ENCODE assay signal across 22 mouse cellular contexts in the genomic region with DNA sequence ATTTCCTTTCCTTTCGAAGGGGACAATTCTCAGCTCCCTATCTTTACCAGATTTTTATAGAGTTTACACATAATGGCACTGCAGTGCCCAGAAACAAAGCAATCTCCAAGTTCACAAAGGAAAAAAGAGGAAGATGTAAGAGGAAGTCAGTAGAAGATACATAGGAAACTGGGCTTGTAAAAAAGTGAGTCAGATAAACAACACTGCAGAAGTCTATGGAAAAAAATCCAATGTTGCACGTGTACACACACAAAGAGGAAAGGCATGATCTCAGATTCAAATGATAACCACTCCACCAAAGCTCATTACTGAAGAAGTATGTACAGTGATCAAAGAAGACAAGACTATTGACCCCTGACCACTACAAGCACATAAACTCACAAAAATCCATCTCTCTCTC. TPM values are rescaled to one million over a fixed set of nuclear protein-coding genes. Genes with fewer than 3 reads are reported as not detected.
DNase-seq lines count a peak whose midpoint lies in the region; ATAC-seq and TF ChIP-seq lines count a peak whose summit lies in the region.
"Had no signal": no experiment of that assay in that cellular context is flagged by ENCODE, and none has a peak within 500 bp of the region (broad histone marks: within the 10 kb centered on the region; RNA-seq: fewer than 3 reads in every experiment).

No protein-coding gene starts in this region.

- WGBS in heart, embryonic 15.5 days: 45% methylated on average over 2 of the region's 2 CpGs
- 78% methylated on average over 2 of the region's 2 CpGs for WGBS in hindbrain, embryonic 10.5 days

- no peak for TF ChIP-seq CTCF in CH12.LX (conservative IDR thresholded peaks at IDR 0.05 in 1 of 2, IDR thresholded peaks at IDR 0.05 in 1 of 2; ENCODE audit: low read depth in 2 of 2, low read length in 2 of 2)
- TF ChIP-seq CTCF in bone marrow macrophage, adult 2 months (IDR thresholded peaks at IDR 0.05; ENCODE audit: low read depth, low read length): no peak

- no peak overlapping the region for H3K4me3 ChIP-seq in heart, embryonic 15.5 days
- H3K4me3 ChIP-seq in CH12.LX (replicated peaks in 1 of 3; ENCODE audit: low read depth in 2 of 3, low read length in 2 of 3, poor library complexity in 1 of 3): no peak overlapping the region
- no peak overlapping the region for H3K4me3 ChIP-seq in bone marrow macrophage, adult 2 months (ENCODE audit: insufficient read depth, low read length)
- H3K4me3 ChIP-seq in hindbrain, embryonic 10.5 days: no peak overlapping the region
- H3K4me3 ChIP-seq: embryonic facial prominence, embryonic 15.5 days; gastrocnemius, adult 2 months; intestine, embryonic 15.5 days; left cerebral cortex, adult 2 months; liver, embryonic 12.5 days; lung, embryonic 15.5 days had no signal

- TF ChIP-seq POLR2A in CH12.LX (IDR thresholded peaks at IDR 0.05; ENCODE audit: low read depth, low read length): no peak
- no peak for TF ChIP-seq POLR2A in bone marrow macrophage, adult 2 months (IDR thresholded peaks at IDR 0.05; ENCODE audit: borderline replicate concordance, low read depth, low read length)

- H3K79me2 ChIP-seq in CH12.LX (replicated peaks; ENCODE audit: control insufficient read depth, extremely low read depth, insufficient read depth, poor library complexity, severe bottlenecking): no peaks in the 10 kb centered on the region

- H3K9ac ChIP-seq in heart, embryonic 15.5 days: no peak overlapping the region
- no peak overlapping the region for H3K9ac ChIP-seq in CH12.LX (ENCODE audit: insufficient read depth, low read depth)
- H3K9ac ChIP-seq: embryonic facial prominence, embryonic 15.5 days; hindbrain, embryonic 14.5 days; intestine, embryonic 15.5 days; liver, embryonic 12.5 days; lung, embryonic 15.5 days had no signal

- no peaks in the 10 kb centered on the region for H3K27me3 ChIP-seq in heart, embryonic 15.5 days
- no peaks in the 10 kb centered on the region for H3K27me3 ChIP-seq in CH12.LX (replicated peaks)
- H3K27me3 ChIP-seq in hindbrain, embryonic 10.5 days (ENCODE audit: insufficient read depth, poor library complexity, severe bottlenecking): no peaks in the 10 kb centered on the region
- H3K27me3 ChIP-seq: embryonic facial prominence, embryonic 15.5 days; intestine, embryonic 15.5 days; liver, embryonic 12.5 days; lung, embryonic 15.5 days had no signal

- in situ Hi-C loops in CH12.LX (cut with MboI; ENCODE audit: low pct_ligation_motif_present, low pct_unique_long_range_greater_than_20kb, low sequenced_read_pairs): no loop called here

- no peak for TF ChIP-seq RAD21 in CH12.LX (IDR thresholded peaks at IDR 0.05; ENCODE audit: low read depth, low read length)

- ATAC-seq in heart, embryonic 15.5 days (replicated peaks; ENCODE audit: insufficient number of reproducible peaks, insufficient read depth, low FRiP score, low read depth): no peak
- ATAC-seq in megakaryocyte, adult 5-6 weeks (ENCODE audit: poor library complexity, severe bottlenecking): peak; percentile 84
- ATAC-seq: intestine, embryonic 15.5 days; liver, embryonic 12.5 days had no signal

- TF ChIP-seq EP300 in CH12.LX (IDR thresholded peaks at IDR 0.05; ENCODE audit: low read length): no peak

- no peaks in the 10 kb centered on the region for H3K36me3 ChIP-seq in heart, embryonic 15.5 days
- H3K36me3 ChIP-seq in CH12.LX (replicated peaks in 1 of 2; ENCODE audit: control insufficient read depth in 1 of 2, insufficient read depth in 1 of 2, low read length in 1 of 2): no peaks in the 10 kb centered on the region
- H3K36me3 ChIP-seq in hindbrain, embryonic 10.5 days: no peaks in the 10 kb centered on the region
- H3K36me3 ChIP-seq: embryonic facial prominence, embryonic 15.5 days; intestine, embryonic 15.5 days; liver, embryonic 12.5 days; lung, embryonic 15.5 days had no signal

- H3K27ac ChIP-seq in heart, embryonic 15.5 days: peak overlapping the region; percentile 24; the same call in 1 of the 2 replicates
- no peak overlapping the region for H3K27ac ChIP-seq in CH12.LX (ENCODE audit: insufficient read depth, low read depth)
- peak overlapping the region; percentile 90 for H3K27ac ChIP-seq in bone marrow macrophage, adult 2 months (ENCODE audit: insufficient read depth, low read depth, low read length)
- H3K27ac ChIP-seq in hindbrain, embryonic 10.5 days: no peak overlapping the region
- H3K27ac ChIP-seq: embryonic facial prominence, embryonic 15.5 days; gastrocnemius, adult 2 months; hindbrain, embryonic 14.5 days; intestine, embryonic 15.5 days; left cerebral cortex, adult 2 months; liver, embryonic 12.5 days; lung, embryonic 15.5 days had no signal

- no peak for DNase-seq in heart, adult 8-10 months (ENCODE audit: low spot score)
- peak; percentile 17 for DNase-seq in CH12.LX (ENCODE audit: extremely low read depth)
- DNase-seq in cerebellum, adult 11-12 months: no peak
- no peak for DNase-seq in hindbrain, embryonic 10.5 days (ENCODE audit: low spot score)
- DNase-seq: adrenal gland, postnatal 14 days; cerebellum, adult 18-20 months; cerebellum, postnatal 25 days; gastrocnemius, adult 2 months; kidney, adult 9 months; kidney, postnatal 25 days; layer of hippocampus, adult 9-11 months; left cerebral cortex, postnatal 4 days; retina, postnatal 1 day had no signal

- no peak overlapping the region for H3K4me2 ChIP-seq in heart, embryonic 15.5 days
- H3K4me2 ChIP-seq in CH12.LX (ENCODE audit: insufficient read depth, low read depth, poor library complexity, severe bottlenecking): no peak overlapping the region
- H3K4me2 ChIP-seq: embryonic facial prominence, embryonic 15.5 days; hindbrain, embryonic 14.5 days; intestine, embryonic 15.5 days; liver, embryonic 12.5 days; lung, embryonic 15.5 days had no signal

- dilution Hi-C loops in CH12.LX (cut with MboI; ENCODE audit: extremely low pct_ligation_motif_present, extremely low pct_unique_long_range_greater_than_20kb, low sequenced_read_pairs): no loop called here

- no peaks in the 10 kb centered on the region for H3K9me3 ChIP-seq in heart, embryonic 15.5 days (replicated peaks)
- no peaks in the 10 kb centered on the region for H3K9me3 ChIP-seq in CH12.LX (replicated peaks; ENCODE audit: low read length)
- H3K9me3 ChIP-seq in hindbrain, embryonic 10.5 days: peaks cover 3% of the 10 kb centered on the region; the same call in 1 of the 2 replicates
- H3K9me3 ChIP-seq: embryonic facial prominence, embryonic 15.5 days; intestine, embryonic 15.5 days; liver, embryonic 12.5 days; lung, embryonic 15.5 days had no signal

- H3K4me1 ChIP-seq in heart, embryonic 15.5 days (replicated peaks): no peaks in the 10 kb centered on the region
- H3K4me1 ChIP-seq in CH12.LX (ENCODE audit: control insufficient read depth in 1 of 2, insufficient read depth in 2 of 2): peaks cover 0 to 10% of the 10 kb centered on the region in 2 experiments; a peak in 2 of 4 replicates
- H3K4me1 ChIP-seq in bone marrow macrophage, adult 2 months (ENCODE audit: control insufficient read depth, insufficient read depth, low read length): peaks cover 17% of the 10 kb centered on the region
- no peaks in the 10 kb centered on the region for H3K4me1 ChIP-seq in hindbrain, embryonic 10.5 days (replicated peaks)
- H3K4me1 ChIP-seq: embryonic facial prominence, embryonic 15.5 days; intestine, embryonic 15.5 days; liver, embryonic 12.5 days; lung, embryonic 15.5 days had no signal

TF ChIP-seq in CH12.LX, 34 proteins besides CTCF, POLR2A, EP300 and RAD21:
- TF ChIP-seq BHLHE40 (IDR thresholded peaks at IDR 0.05; ENCODE audit: low read depth, low read length) (peak; percentile 62), SIN3A (IDR thresholded peaks at IDR 0.05; ENCODE audit: low read length) (no peak), PAX5 (IDR thresholded peaks at IDR 0.05; ENCODE audit: low read length) (no peak)

RNA-seq across cellular contexts. Expression of gene Peg10, which starts 51.3 kb away (rescaled TPM):
- polyA plus RNA-seq in heart, embryonic 15.5 days (2015; fragmentation: Nextera tagmentation; extraction: Ambion mirVana): 1.3 and 1.8 TPM in 2 replicates
- total RNA-seq in heart, adult 8-10 months (2022): 1 to 10 TPM in 2 of 4 experiments, under 1 TPM in 2; 0.83 to 1.2 (median 1.0) TPM
- total RNA-seq in CH12.LX (2012; rRNA removed) (under 0.01 TPM in 1 of 2 replicates, not detected in the other), CH12.LX (2014; rRNA removed) (not detected in 2 replicates)
- polyA plus RNA-seq in CH12.LX (2012; ENCODE audit: insufficient read length, low read depth): not detected in 2 replicates
- 0.13 and 0.16 TPM in 2 replicates for polyA plus RNA-seq in bone marrow macrophage, adult 2 months (2012; ENCODE audit: insufficient read depth, insufficient read length, missing spikeins)
- total RNA-seq in megakaryocyte, adult 5-6 weeks (2015): not detected in 2 replicates
- not detected in 2 replicates for total RNA-seq in megakaryocyte, adult 5-6 weeks (2017)
- polyA plus RNA-seq in hindbrain, embryonic 10.5 days (2016; fragmentation: Nextera tagmentation; extraction: Ambion mirVana): 9.3 and 12.3 TPM in 2 replicates

RNA-seq across cellular contexts. Expression of gene Sgce, which starts 51.4 kb away (rescaled TPM):
- polyA plus RNA-seq in heart, embryonic 15.5 days (2015; fragmentation: Nextera tagmentation; extraction: Ambion mirVana): 57.7 and 57.8 TPM in 2 replicates
- total RNA-seq in heart, adult 8-10 months (2022): 10 to 100 TPM; 15.6 to 19.6 (median 17.3) TPM
- total RNA-seq in CH12.LX (2012; rRNA removed): not detected in 2 replicates
- not detected in 2 replicates for total RNA-seq in CH12.LX (2014; rRNA removed)
- not detected in 2 replicates for polyA plus RNA-seq in CH12.LX (2012; ENCODE audit: insufficient read length, low read depth)
- 0.44 and 1.1 TPM in 2 replicates for polyA plus RNA-seq in bone marrow macrophage, adult 2 months (2012; ENCODE audit: insufficient read depth, insufficient read length, missing spikeins)
- total RNA-seq in megakaryocyte, adult 5-6 weeks (2015): 0.21 TPM in 1 of 2 replicates, not detected in the other
- total RNA-seq in megakaryocyte, adult 5-6 weeks (2017): 0.49 TPM in 1 of 2 replicates, not detected in the other
- polyA plus RNA-seq in hindbrain, embryonic 10.5 days (2016; fragmentation: Nextera tagmentation; extraction: Ambion mirVana): 60.9 and 65.9 TPM in 2 replicates

Comparison
In these comparisons a context has a peak if more than half of its experiments do, and no peak if none do; other contexts are left out.
1. H3K27ac ChIP-seq: peak in heart, embryonic 15.5 days (single experiment) and bone marrow macrophage, adult 2 months (single experiment); none in CH12.LX (single experiment) and hindbrain, embryonic 10.5 days (single experiment).
2. RNA of gene Sgce, which starts 51.4 kb away (polyA plus RNA-seq): 60.9 to 65.9 TPM in hindbrain, embryonic 10.5 days and 57.7 to 57.8 TPM in heart, embryonic 15.5 days; 0.44 to 1.1 TPM in bone marrow macrophage, adult 2 months and not detected in CH12.LX; every median in the first group is over 10 times any median in the second.